ENCODE assay signal across 7 mouse cellular contexts in genomic region chr16:32277308-32278256, GRCm38 (mm10). TPM values are rescaled to one million over a fixed set of nuclear protein-coding genes. Genes with fewer than 3 reads are reported as not detected.
DNase-seq lines count a peak whose midpoint lies in the region; ATAC-seq and TF ChIP-seq lines count a peak whose summit lies in the region.

Gene Rnf168 (plus strand): TSS chr16:32277459.

- WGBS in embryonic facial prominence, embryonic 12.5 days = under 1% methylated on average over 74 of the region's 75 CpGs
- WGBS in heart, adult 2 months = under 1% methylated on average over 75 of the region's 75 CpGs
- WGBS in limb, embryonic 13.5 days = under 1% methylated on average over 75 of the region's 75 CpGs
- WGBS in midbrain, embryonic 16.5 days = under 1% methylated on average over 74 of the region's 75 CpGs

- peak within 1 kb of the TSS; percentile 87 for H3K9ac ChIP-seq in embryonic facial prominence, embryonic 12.5 days
- H3K9ac ChIP-seq in heart, adult 2 months (ENCODE audit: low read depth, low read length) = peak within 1 kb of the TSS; percentile 92
- H3K9ac ChIP-seq in limb, embryonic 13.5 days = peak within 1 kb of the TSS; percentile 92
- H3K9ac ChIP-seq in midbrain, embryonic 16.5 days (ENCODE audit: low read depth, low read length) = peak within 1 kb of the TSS; percentile 94

- intact Hi-C loops in heart, adult 2 months (cut with DNase I) = loop anchor here (1.0 to 10.0 kb wide), 5 partner anchors 30 to 327 kb away; partner anchors contain the start of genes Fbxo45, Tfrc and Wdr53

- H3K4me3 ChIP-seq in embryonic facial prominence, embryonic 12.5 days = peak within 1 kb of the TSS; percentile 77
- H3K4me3 ChIP-seq in heart, adult 2 months = peak within 1 kb of the TSS; percentile 79
- peak within 1 kb of the TSS; percentile 80 for H3K4me3 ChIP-seq in limb, embryonic 13.5 days
- H3K4me3 ChIP-seq in midbrain, embryonic 16.5 days (ENCODE audit: low read depth, low read length) = peak within 1 kb of the TSS; percentile 89

- peak; percentile 92 for ATAC-seq in embryonic facial prominence, embryonic 12.5 days (ENCODE audit: insufficient number of reproducible peaks, insufficient read depth, low FRiP score, low TSS enrichment)
- peak; percentile 93 for ATAC-seq in limb, embryonic 13.5 days (ENCODE audit: low FRiP score, low read depth)
- ATAC-seq in midbrain, embryonic 16.5 days = peak; percentile 95

- H3K27ac ChIP-seq in embryonic facial prominence, embryonic 12.5 days = peak within 1 kb of the TSS; percentile 95
- peak within 1 kb of the TSS; percentile 93 for H3K27ac ChIP-seq in heart, adult 2 months
- H3K27ac ChIP-seq in limb, embryonic 13.5 days = peak within 1 kb of the TSS; percentile 95
- H3K27ac ChIP-seq in midbrain, embryonic 16.5 days (ENCODE audit: low read length) = peak within 1 kb of the TSS; percentile 95

- DNase-seq in adrenal gland, postnatal 25 days = peak; percentile 91
- peak; percentile 94 for DNase-seq in heart, adult 2 months
- peak; percentile 89 to 91 for DNase-seq in kidney, adult 8-10 months
- DNase-seq in spleen, postnatal 10 days (ENCODE audit: low spot score in 2 of 2) = peak; percentile 91

- H3K4me2 ChIP-seq in embryonic facial prominence, embryonic 12.5 days (replicated peaks) = peak within 1 kb of the TSS; percentile 59
- peak within 1 kb of the TSS; percentile 75 for H3K4me2 ChIP-seq in limb, embryonic 13.5 days (replicated peaks)
- H3K4me2 ChIP-seq in midbrain, embryonic 16.5 days (ENCODE audit: low read length) = peak within 1 kb of the TSS; percentile 86

- H3K27me3 ChIP-seq in embryonic facial prominence, embryonic 12.5 days = no peaks in the 10 kb centered on the region
- no peaks in the 10 kb centered on the region for H3K27me3 ChIP-seq in heart, adult 2 months (ENCODE audit: control insufficient read depth, insufficient read depth, low read length)
- H3K27me3 ChIP-seq in limb, embryonic 13.5 days = no peaks in the 10 kb centered on the region
- no peaks in the 10 kb centered on the region for H3K27me3 ChIP-seq in midbrain, embryonic 16.5 days (ENCODE audit: control insufficient read depth, insufficient read depth, low read depth, low read length)

- H3K4me1 ChIP-seq in embryonic facial prominence, embryonic 12.5 days = peaks cover 19% of the 10 kb centered on the region; the same call in 1 of the 2 replicates
- H3K4me1 ChIP-seq in heart, adult 2 months (ENCODE audit: control insufficient read depth, insufficient read depth, low read length) = peaks cover 3% of the 10 kb centered on the region
- peaks cover 36% of the 10 kb centered on the region for H3K4me1 ChIP-seq in limb, embryonic 13.5 days
- peaks cover 40% of the 10 kb centered on the region for H3K4me1 ChIP-seq in midbrain, embryonic 16.5 days (ENCODE audit: control insufficient read depth, insufficient read depth, low read length)

- no peaks in the 10 kb centered on the region; the same call in 1 of the 2 replicates for H3K79me2 ChIP-seq in heart, adult 2 months (replicated peaks; ENCODE audit: control insufficient read depth, insufficient read depth, low read length)

- peak; percentile 77 for TF ChIP-seq POLR2A in heart, adult 2 months (IDR thresholded peaks at IDR 0.05; ENCODE audit: insufficient read depth, low read depth, low read length)

- H3K9me3 ChIP-seq in embryonic facial prominence, embryonic 12.5 days = 0 out of 2 replicates have a peak, but pooled peaks cover 4% of the 10 kb centered on the region
- peaks cover 8% of the 10 kb centered on the region; the same call in 1 of the 2 replicates for H3K9me3 ChIP-seq in limb, embryonic 13.5 days
- H3K9me3 ChIP-seq in midbrain, embryonic 16.5 days (replicated peaks; ENCODE audit: control insufficient read depth, low read length, poor library complexity, severe bottlenecking) = no peaks in the 10 kb centered on the region

- TF ChIP-seq CTCF in heart, adult 2 months (IDR thresholded peaks at IDR 0.05) = no peak

- 0 out of 2 replicates have a peak, but pooled peaks have one; percentile 50 for TF ChIP-seq EP300 in heart, adult 2 months (IDR thresholded peaks at IDR 0.05; ENCODE audit: insufficient read depth, low read depth, low read length)

- peaks cover 12% of the 10 kb centered on the region for H3K36me3 ChIP-seq in embryonic facial prominence, embryonic 12.5 days
- peaks cover 13% of the 10 kb centered on the region for H3K36me3 ChIP-seq in heart, adult 2 months (ENCODE audit: control insufficient read depth, insufficient read depth, low read length)
- peaks cover 14% of the 10 kb centered on the region for H3K36me3 ChIP-seq in limb, embryonic 13.5 days
- H3K36me3 ChIP-seq in midbrain, embryonic 16.5 days (ENCODE audit: control insufficient read depth, insufficient read depth, low read length) = no peaks in the 10 kb centered on the region

RNA-seq across cellular contexts. Expression of gene Rnf168, which starts in this region (rescaled TPM):
- 29.1 and 33.9 TPM in 2 replicates for total RNA-seq in adrenal gland, postnatal 25 days (2021)
- polyA plus RNA-seq in embryonic facial prominence, embryonic 12.5 days (2016; fragmentation: Nextera tagmentation; extraction: Ambion mirVana) = 33.8 and 41.8 TPM in 2 replicates
- total RNA-seq in heart, adult 2 months (2021) = 10 to 100 TPM; 12.2 to 14.0 TPM
- polyA plus RNA-seq in heart, adult 2 months (2012; rRNA removed) = 4.6 and 9.6 TPM in 2 replicates
- 37.1 and 37.2 TPM in 2 replicates for polyA plus RNA-seq in limb, embryonic 13.5 days (2015; fragmentation: Nextera tagmentation; extraction: Ambion mirVana)
- polyA plus RNA-seq in midbrain, embryonic 16.5 days (2015; fragmentation: Nextera tagmentation; extraction: Ambion mirVana) = 24.2 and 25.9 TPM in 2 replicates

Comparison
In these comparisons a context has a peak if more than half of its experiments do, and no peak if none do; other contexts are left out.
1. Peak in every context shown above with its lines: DNase-seq, ATAC-seq, H3K4me3 ChIP-seq and H3K27ac ChIP-seq.